28 mouse cellular contexts compared by ENCODE assay signal in genomic region chr13:54997568-54997967, GRCm38 (mm10). TPM values are rescaled to one million over a fixed set of nuclear protein-coding genes. Genes with fewer than 3 reads are reported as not detected.
DNase-seq lines count a peak whose midpoint lies in the region; ATAC-seq and TF ChIP-seq lines count a peak whose summit lies in the region.
"Had no signal": no experiment of that assay in that cellular context is flagged by ENCODE, and none has a peak within 500 bp of the region (broad histone marks: within the 10 kb centered on the region; RNA-seq: fewer than 3 reads in every experiment).

No protein-coding gene starts in this region.

- H3K36me3 ChIP-seq in hindbrain, embryonic 10.5 days = no peaks in the 10 kb centered on the region
- H3K36me3 ChIP-seq in hindbrain, embryonic 12.5 days = no peaks in the 10 kb centered on the region
- H3K36me3 ChIP-seq in E14TG2a.4 (ENCODE audit: insufficient read depth, low read length) = no peaks in the 10 kb centered on the region
- no peaks in the 10 kb centered on the region for H3K36me3 ChIP-seq in embryonic facial prominence, embryonic 10.5 days (replicated peaks)
- H3K36me3 ChIP-seq: embryonic facial prominence, embryonic 12.5 days; embryonic facial prominence, embryonic 15.5 days; heart, embryonic 10.5 days; heart, embryonic 13.5 days had no signal

- H3K4me2 ChIP-seq in hindbrain, embryonic 12.5 days (replicated peaks) = no peak overlapping the region
- H3K4me2 ChIP-seq: embryonic facial prominence, embryonic 12.5 days; embryonic facial prominence, embryonic 15.5 days; forebrain, embryonic 12.5 days; heart, embryonic 13.5 days; hindbrain, embryonic 14.5 days had no signal

- peak overlapping the region; percentile 67 for H3K27ac ChIP-seq in hindbrain, embryonic 10.5 days
- H3K27ac ChIP-seq in hindbrain, embryonic 12.5 days = no peak overlapping the region
- H3K27ac ChIP-seq in embryonic facial prominence, embryonic 10.5 days (replicated peaks) = peak overlapping the region; percentile 45; the same call in 1 of the 2 replicates
- H3K27ac ChIP-seq: embryonic facial prominence, embryonic 12.5 days; embryonic facial prominence, embryonic 15.5 days; forebrain, embryonic 12.5 days; heart, adult 2 months; heart, embryonic 10.5 days; heart, embryonic 13.5 days; hindbrain, embryonic 14.5 days had no signal

- DNase-seq in adrenal gland, adult 8-10 months = peak; percentile 28
- no peak for DNase-seq in adrenal gland, postnatal 25 days
- no peak for DNase-seq in hindbrain, embryonic 10.5 days (ENCODE audit: low spot score)
- DNase-seq in embryonic facial prominence, embryonic 10.5 days (ENCODE audit: low spot score) = no peak
- DNase-seq in spleen, postnatal 10 days (ENCODE audit: low spot score in 2 of 2) = no peak
- DNase-seq: B cell, adult 2 months; cerebellum, adult 11-12 months; cerebellum, adult 8-10 months; cerebellum, postnatal 10 days; cerebellum, postnatal 36 days; gastrocnemius, postnatal 10 days; gastrocnemius, postnatal 36 days; heart, adult 2 months; heart, postnatal 14 days; heart, postnatal 4 days; kidney, adult 2 months had no signal

- no peak for TF ChIP-seq CTCF in E14TG2a.4 (conservative IDR thresholded peaks at IDR 0.05; ENCODE audit: low read length)

- H3K4me1 ChIP-seq in hindbrain, embryonic 10.5 days (replicated peaks) = peaks cover 57% of the 10 kb centered on the region
- peaks cover 44% of the 10 kb centered on the region for H3K4me1 ChIP-seq in hindbrain, embryonic 12.5 days
- peaks cover 27% of the 10 kb centered on the region for H3K4me1 ChIP-seq in E14TG2a.4 (replicated peaks; ENCODE audit: low read depth, low read length)
- peaks cover 53% of the 10 kb centered on the region for H3K4me1 ChIP-seq in embryonic facial prominence, embryonic 10.5 days
- H3K4me1 ChIP-seq: embryonic facial prominence, embryonic 15.5 days had no signal

- H3K4me3 ChIP-seq in hindbrain, embryonic 10.5 days = no peak overlapping the region
- H3K4me3 ChIP-seq in hindbrain, embryonic 12.5 days = no peak overlapping the region
- peak overlapping the region; percentile 58 for H3K4me3 ChIP-seq in E14TG2a.4 (replicated peaks; ENCODE audit: low read length)
- no peak overlapping the region for H3K4me3 ChIP-seq in embryonic facial prominence, embryonic 10.5 days
- H3K4me3 ChIP-seq: embryonic facial prominence, embryonic 12.5 days; embryonic facial prominence, embryonic 15.5 days; forebrain, embryonic 12.5 days; heart, adult 2 months; heart, embryonic 10.5 days; heart, embryonic 13.5 days had no signal

- H3K27me3 ChIP-seq in hindbrain, embryonic 10.5 days (ENCODE audit: insufficient read depth, poor library complexity, severe bottlenecking) = peaks cover 90% of the 10 kb centered on the region
- H3K27me3 ChIP-seq in hindbrain, embryonic 12.5 days = peaks cover 68% of the 10 kb centered on the region
- H3K27me3 ChIP-seq in E14TG2a.4 (ENCODE audit: insufficient read depth, low read length) = peaks cover 82% of the 10 kb centered on the region
- H3K27me3 ChIP-seq in embryonic facial prominence, embryonic 10.5 days (replicated peaks; ENCODE audit: low read depth, poor library complexity, severe bottlenecking) = peaks cover 80% of the 10 kb centered on the region
- H3K27me3 ChIP-seq: embryonic facial prominence, embryonic 12.5 days had no signal

- no peaks in the 10 kb centered on the region for H3K9me3 ChIP-seq in hindbrain, embryonic 10.5 days
- H3K9me3 ChIP-seq in hindbrain, embryonic 12.5 days (replicated peaks) = no peaks in the 10 kb centered on the region
- no peaks in the 10 kb centered on the region for H3K9me3 ChIP-seq in E14TG2a.4 (ENCODE audit: low read length)
- H3K9me3 ChIP-seq in embryonic facial prominence, embryonic 10.5 days = no peaks in the 10 kb centered on the region
- H3K9me3 ChIP-seq: embryonic facial prominence, embryonic 12.5 days; embryonic facial prominence, embryonic 15.5 days; forebrain, embryonic 12.5 days; heart, embryonic 10.5 days; heart, embryonic 13.5 days had no signal

- 68% methylated on average over 8 of the region's 8 CpGs for WGBS in hindbrain, embryonic 10.5 days
- 68% methylated on average over 8 of the region's 8 CpGs for WGBS in hindbrain, embryonic 12.5 days
- 87% methylated on average over 8 of the region's 8 CpGs for WGBS in embryonic facial prominence, embryonic 10.5 days

- no peak for ATAC-seq in hindbrain, embryonic 12.5 days (ENCODE audit: low FRiP score)
- ATAC-seq: activated CD4-positive, CD25-positive, alpha-beta regulatory T cell, adult 4 months; forebrain, embryonic 16.5 days; intestine, postnatal 0 days had no signal

- no peak overlapping the region for H3K9ac ChIP-seq in hindbrain, embryonic 12.5 days
- H3K9ac ChIP-seq: embryonic facial prominence, embryonic 12.5 days; embryonic facial prominence, embryonic 15.5 days; forebrain, embryonic 12.5 days; heart, embryonic 13.5 days; hindbrain, embryonic 14.5 days had no signal

RNA-seq across cellular contexts. Expression of gene Hk3, which starts 23.6 kb away (rescaled TPM):
- 1 to 10 TPM; 1.1 to 4.0 (median 2.6) TPM for total RNA-seq in adrenal gland, adult 8-10 months (2022)
- total RNA-seq in adrenal gland, postnatal 25 days (2021) = 0.52 and 0.88 TPM in 2 replicates
- 0.55 and 0.85 TPM in 2 replicates for polyA plus RNA-seq in hindbrain, embryonic 10.5 days (2016; fragmentation: Nextera tagmentation; extraction: Ambion mirVana)
- 0.87 and 0.91 TPM in 2 replicates for polyA plus RNA-seq in hindbrain, embryonic 12.5 days (2016; fragmentation: Nextera tagmentation; extraction: Ambion mirVana)
- 0.39 and 0.65 TPM in 2 replicates for polyA plus RNA-seq in embryonic facial prominence, embryonic 10.5 days (2016; fragmentation: Nextera tagmentation; extraction: Ambion mirVana)

RNA-seq across cellular contexts. Expression of gene Unc5a, which starts 48.4 kb away (rescaled TPM):
- 10 to 100 TPM in 2 of 4 experiments, 1 to 10 TPM in 2; 7.6 to 14.6 (median 11.4) TPM for total RNA-seq in adrenal gland, adult 8-10 months (2022)
- 6.6 and 9.0 TPM in 2 replicates for total RNA-seq in adrenal gland, postnatal 25 days (2021)
- polyA plus RNA-seq in hindbrain, embryonic 10.5 days (2016; fragmentation: Nextera tagmentation; extraction: Ambion mirVana) = 2.0 and 4.4 TPM in 2 replicates
- polyA plus RNA-seq in hindbrain, embryonic 12.5 days (2016; fragmentation: Nextera tagmentation; extraction: Ambion mirVana) = 5.8 and 6.1 TPM in 2 replicates
- 2.1 and 2.2 TPM in 2 replicates for polyA plus RNA-seq in embryonic facial prominence, embryonic 10.5 days (2016; fragmentation: Nextera tagmentation; extraction: Ambion mirVana)
- total RNA-seq: granulocyte monocyte progenitor cell, adult 5-6 weeks had no signal
